Comparison of ENCODE assay signal across 10 mouse cellular contexts in the genomic region with DNA sequence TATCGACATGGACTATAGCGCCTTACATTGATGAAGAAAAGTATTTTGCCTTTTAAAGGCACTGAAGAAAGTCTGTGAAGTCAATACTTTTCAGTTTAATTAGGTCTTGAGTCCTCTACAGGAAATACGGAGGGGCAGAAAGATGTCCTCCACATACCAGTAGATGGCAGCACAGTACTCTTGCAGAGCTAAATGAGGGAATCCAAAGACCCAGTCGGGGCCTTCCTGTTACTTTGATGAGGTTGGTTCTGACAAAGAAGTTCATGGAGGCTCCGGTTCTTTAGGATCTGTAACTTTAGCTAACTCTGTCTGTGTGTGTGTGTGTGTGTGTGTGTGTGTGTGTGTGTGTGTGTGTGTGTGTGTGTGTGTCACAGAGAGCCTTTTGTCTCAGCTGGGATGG. TPM values are rescaled to one million over a fixed set of nuclear protein-coding genes. Genes with fewer than 3 reads are reported as not detected.
DNase-seq lines count a peak whose midpoint lies in the region; ATAC-seq lines count a peak whose summit lies in the region.
"Had no signal": no experiment of that assay in that cellular context is flagged by ENCODE, and none has a peak within 500 bp of the region (broad histone marks: within the 10 kb centered on the region; RNA-seq: fewer than 3 reads in every experiment).

No protein-coding gene starts in this region.

- H3K36me3 ChIP-seq in embryonic facial prominence, embryonic 11.5 days (replicated peaks; ENCODE audit: control insufficient read depth, insufficient read depth, low read depth, low read length), result no peaks in the 10 kb centered on the region
- no peaks in the 10 kb centered on the region for H3K36me3 ChIP-seq in heart, embryonic 15.5 days
- H3K36me3 ChIP-seq: limb, embryonic 15.5 days had no signal

- no peaks in the 10 kb centered on the region for H3K27me3 ChIP-seq in embryonic facial prominence, embryonic 11.5 days (ENCODE audit: control insufficient read depth, insufficient read depth, low read length)
- H3K27me3 ChIP-seq in heart, embryonic 15.5 days, result no peaks in the 10 kb centered on the region
- H3K27me3 ChIP-seq: limb, embryonic 15.5 days; Patski had no signal

- peaks cover 5% of the 10 kb centered on the region; the same call in 1 of the 2 replicates for H3K4me1 ChIP-seq in embryonic facial prominence, embryonic 11.5 days (ENCODE audit: control insufficient read depth, insufficient read depth, low read length)
- H3K4me1 ChIP-seq in heart, embryonic 15.5 days (replicated peaks), result peaks cover 29% of the 10 kb centered on the region

- WGBS in embryonic facial prominence, embryonic 11.5 days, result 5% methylated on average over 5 of the region's 5 CpGs
- WGBS in heart, embryonic 15.5 days, result 8% methylated on average over 5 of the region's 5 CpGs

- DNase-seq in frontal cortex, postnatal 25 days (ENCODE audit: low spot score in 2 of 2), result no peak
- DNase-seq in adrenal gland, postnatal 14 days, result peak; percentile 85
- DNase-seq in embryonic facial prominence, embryonic 11.5 days (ENCODE audit: low spot score), result peak; percentile 92
- DNase-seq in layer of hippocampus, adult 11-12 months (ENCODE audit: low spot score), result peak; percentile 90
- peak; percentile 91 for DNase-seq in lung, postnatal 25 days (ENCODE audit: low spot score)
- peak; percentile 52 for DNase-seq in right cerebral cortex, postnatal 25 days

- no peaks in the 10 kb centered on the region for H3K9me3 ChIP-seq in embryonic facial prominence, embryonic 11.5 days (replicated peaks; ENCODE audit: control insufficient read depth, low read length)
- H3K9me3 ChIP-seq in heart, embryonic 15.5 days (replicated peaks), result no peaks in the 10 kb centered on the region
- H3K9me3 ChIP-seq: limb, embryonic 15.5 days had no signal

- no peak overlapping the region; the same call in 1 of the 2 replicates for H3K9ac ChIP-seq in embryonic facial prominence, embryonic 11.5 days (replicated peaks; ENCODE audit: low read length)
- H3K9ac ChIP-seq in heart, embryonic 15.5 days, result no peak overlapping the region
- H3K9ac ChIP-seq: limb, embryonic 15.5 days had no signal

- no peak overlapping the region for H3K4me2 ChIP-seq in embryonic facial prominence, embryonic 11.5 days (ENCODE audit: low read depth, low read length)
- H3K4me2 ChIP-seq in heart, embryonic 15.5 days, result peak overlapping the region; percentile 82

- H3K4me3 ChIP-seq in embryonic facial prominence, embryonic 11.5 days (ENCODE audit: low read depth, low read length), result no peak overlapping the region
- H3K4me3 ChIP-seq in heart, embryonic 15.5 days, result no peak overlapping the region
- H3K4me3 ChIP-seq: limb, embryonic 15.5 days had no signal

- no peak overlapping the region for H3K27ac ChIP-seq in embryonic facial prominence, embryonic 11.5 days (replicated peaks; ENCODE audit: low read depth, low read length)
- H3K27ac ChIP-seq in heart, embryonic 15.5 days, result no peak overlapping the region
- H3K27ac ChIP-seq: limb, embryonic 15.5 days had no signal

- ATAC-seq in frontal cortex, adult (ENCODE audit: low TSS enrichment), result peak; percentile 38; the same call in 1 of the 2 replicates
- no peak for ATAC-seq in embryonic facial prominence, embryonic 11.5 days (replicated peaks; ENCODE audit: insufficient number of reproducible peaks, low FRiP score, low TSS enrichment, low read depth)
- no peak for ATAC-seq in heart, embryonic 15.5 days (replicated peaks; ENCODE audit: insufficient number of reproducible peaks, insufficient read depth, low FRiP score, low read depth)
- ATAC-seq: Patski had no signal

RNA-seq across cellular contexts. Expression of a gene that starts 1.2 kb away (rescaled TPM):
- 36.6 and 40.8 TPM in 2 replicates for total RNA-seq in adrenal gland, postnatal 14 days (2021)
- 8.7 and 9.6 TPM in 2 replicates for polyA plus RNA-seq in embryonic facial prominence, embryonic 11.5 days (2014; fragmentation: Nextera tagmentation; extraction: Ambion mirVana)
- polyA plus RNA-seq in heart, embryonic 15.5 days (2015; fragmentation: Nextera tagmentation; extraction: Ambion mirVana), result 14.1 and 17.3 TPM in 2 replicates

RNA-seq across cellular contexts. Expression of a gene that starts 11.5 kb away (rescaled TPM):
- total RNA-seq in adrenal gland, postnatal 14 days (2021), result 12.1 and 13.9 TPM in 2 replicates
- 4.1 and 6.1 TPM in 2 replicates for polyA plus RNA-seq in embryonic facial prominence, embryonic 11.5 days (2014; fragmentation: Nextera tagmentation; extraction: Ambion mirVana)
- polyA plus RNA-seq in heart, embryonic 15.5 days (2015; fragmentation: Nextera tagmentation; extraction: Ambion mirVana), result 10.1 and 11.8 TPM in 2 replicates

RNA-seq across cellular contexts. Expression of a gene that starts 15.7 kb away (rescaled TPM):
- total RNA-seq in adrenal gland, postnatal 14 days (2021), result 200 and 206 TPM in 2 replicates
- 410 TPM in 2 replicates for polyA plus RNA-seq in embryonic facial prominence, embryonic 11.5 days (2014; fragmentation: Nextera tagmentation; extraction: Ambion mirVana)
- 189 and 209 TPM in 2 replicates for polyA plus RNA-seq in heart, embryonic 15.5 days (2015; fragmentation: Nextera tagmentation; extraction: Ambion mirVana)

RNA-seq across cellular contexts. Expression of a gene that starts 21.6 kb away (rescaled TPM):
- total RNA-seq in adrenal gland, postnatal 14 days (2021), result 16.8 and 17.3 TPM in 2 replicates
- polyA plus RNA-seq in embryonic facial prominence, embryonic 11.5 days (2014; fragmentation: Nextera tagmentation; extraction: Ambion mirVana), result 17.3 and 18.8 TPM in 2 replicates
- 15.0 and 15.5 TPM in 2 replicates for polyA plus RNA-seq in heart, embryonic 15.5 days (2015; fragmentation: Nextera tagmentation; extraction: Ambion mirVana)

RNA-seq across cellular contexts. Expression of a gene that starts 36.9 kb away (rescaled TPM):
- 8.7 and 10.2 TPM in 2 replicates for total RNA-seq in adrenal gland, postnatal 14 days (2021)
- 19.7 and 22.7 TPM in 2 replicates for polyA plus RNA-seq in embryonic facial prominence, embryonic 11.5 days (2014; fragmentation: Nextera tagmentation; extraction: Ambion mirVana)
- 9.8 and 13.5 TPM in 2 replicates for polyA plus RNA-seq in heart, embryonic 15.5 days (2015; fragmentation: Nextera tagmentation; extraction: Ambion mirVana)

Comparison
In these comparisons a context has a peak if more than half of its experiments do, and no peak if none do; other contexts are left out.
1. DNase-seq: peak in adrenal gland, postnatal 14 days (single experiment), embryonic facial prominence, embryonic 11.5 days (single experiment), layer of hippocampus, adult 11-12 months (single experiment), lung, postnatal 25 days (single experiment) and right cerebral cortex, postnatal 25 days (single experiment); none in frontal cortex, postnatal 25 days (0 of 2).